Mouse (Mus musculus) splenic B cell, adult 2 months (primary cell): ENCODE data around the gene Lhx3.

Experiments
- DNase-seq: peaks from one replicate; pipeline ENCODE4 v3.0.0-alpha.2; 2011; ENCODE audit warnings: low read depth, low spot score
- H3K27me3 ChIP-seq: 2 replicates; pipeline ENCODE4 v1.6.1; 2012; ENCODE audit warnings: mild to moderate bottlenecking, low read length, moderate library complexity, mixed read lengths; ENCODE audit not compliant: control insufficient read depth, poor library complexity, insufficient read depth, severe bottlenecking
- H3K36me3 ChIP-seq: 2 replicates; pipeline ENCODE4 v1.6.1; 2012; ENCODE audit warnings: mild to moderate bottlenecking, low read length, moderate library complexity, mixed read lengths; ENCODE audit not compliant: control insufficient read depth, poor library complexity, insufficient read depth, severe bottlenecking

The Lhx3 gene

GRCm38 (mm10) chr2:26176731-26177130, 31.4 kb downstream of the Lhx3 start:
- no peaks in the 10 kb centered on the region for H3K27me3 ChIP-seq
- H3K36me3 ChIP-seq = no peaks in the 10 kb centered on the region
- no peak for DNase-seq

GRCm38 (mm10) chr2:26175191-26175590, 32.9 kb downstream of the Lhx3 start:
- Histone ChIP-seq H3K27me3 (no peaks in the 10 kb centered on the region), H3K36me3 (no peaks in the 10 kb centered on the region)
- no peak for DNase-seq

GRCm38 (mm10) chr2:26172166-26172565, 35.9 kb downstream of the Lhx3 start:
- no peaks in the 10 kb centered on the region for H3K36me3 ChIP-seq
- DNase-seq = no peak
- no peaks in the 10 kb centered on the region for H3K27me3 ChIP-seq

- no peak for DNase-seq
- Histone ChIP-seq H3K36me3 (no peaks in the 10 kb centered on the region), H3K27me3 (no peaks in the 10 kb centered on the region)
Observed at GRCm38 (mm10) chr2:26170376-26170775, 37.7 kb downstream of the Lhx3 start.

GRCm38 (mm10) chr2:26168843-26169579, 39.1 kb downstream of the Lhx3 start:
- no peak for DNase-seq
- Histone ChIP-seq H3K27me3 (no peaks in the 10 kb centered on the region), H3K36me3 (no peaks in the 10 kb centered on the region)

GRCm38 (mm10) chr2:26166890-26167289, 41.2 kb downstream of the Lhx3 start:
- no peaks in the 10 kb centered on the region for H3K27me3 ChIP-seq
- H3K36me3 ChIP-seq = no peaks in the 10 kb centered on the region
- DNase-seq = no peak

- H3K36me3 ChIP-seq = no peaks in the 10 kb centered on the region
- H3K27me3 ChIP-seq = no peaks in the 10 kb centered on the region
- DNase-seq = no peak
Observed at GRCm38 (mm10) chr2:26158064-26158463, 50.0 kb downstream of the Lhx3 start.

- DNase-seq = no peak
Observed at GRCm38 (mm10) chr2:26156191-26156977, 51.7 kb downstream of the Lhx3 start.

GRCm38 (mm10) chr2:26155737-26156136, 52.4 kb downstream of the Lhx3 start:
- no peaks in the 10 kb centered on the region for H3K27me3 ChIP-seq
- DNase-seq = no peak

More at GRCm38 (mm10) chr2:26156191-26156977, 51.7 kb downstream of the Lhx3 start:
- no peaks in the 10 kb centered on the region for H3K36me3 ChIP-seq
- no peaks in the 10 kb centered on the region for H3K27me3 ChIP-seq

GRCm38 (mm10) chr2:26154586-26154985, 53.5 kb downstream of the Lhx3 start:
- H3K27me3 ChIP-seq = no peaks in the 10 kb centered on the region
- H3K36me3 ChIP-seq = no peaks in the 10 kb centered on the region
- no peak for DNase-seq

More at GRCm38 (mm10) chr2:26155737-26156136, 52.4 kb downstream of the Lhx3 start:
- no peaks in the 10 kb centered on the region for H3K36me3 ChIP-seq

- Histone ChIP-seq H3K36me3 (no peaks in the 10 kb centered on the region), H3K27me3 (no peaks in the 10 kb centered on the region)
- DNase-seq = peak; percentile 69
Observed at GRCm38 (mm10) chr2:26153909-26154340, 54.2 kb downstream of the Lhx3 start.

GRCm38 (mm10) chr2:26153295-26153694, 54.8 kb downstream of the Lhx3 start:
- Histone ChIP-seq H3K27me3 (no peaks in the 10 kb centered on the region), H3K36me3 (no peaks in the 10 kb centered on the region)
- DNase-seq = peak; percentile 51
